Mouse (Mus musculus) myocyte (in vitro differentiated cells): ENCODE measurements at regions not wholly inside any gene's neighbourhood (a gene's known extent, or its start where the extent isn't known, plus 50 kb on each side); places are given as distances from the start of the nearest gene placed in this dataset.

ENCODE experiments used
- H3K27me3 ChIP-seq: one replicate; pipeline ENCODE4 v1.6.1; 2011; ENCODE audit not compliant: control insufficient read depth, insufficient read depth, insufficient read length
- H3K36me3 ChIP-seq: one replicate; pipeline ENCODE4 v1.6.1; 2011; ENCODE audit not compliant: control insufficient read depth, insufficient read depth
- H3K4me2 ChIP-seq: one replicate; pipeline ENCODE4 v1.6.1; 2011; ENCODE audit warnings: low read depth, control low read depth
- H3K4me3 ChIP-seq: one replicate; pipeline ENCODE4 v1.5.1; 2011; ENCODE audit warnings: mild to moderate bottlenecking, control low read depth, moderate library complexity
- H3K79me2 ChIP-seq: one replicate; pipeline ENCODE4 v1.6.1; 2011; ENCODE audit not compliant: control insufficient read depth, insufficient read depth
- H3ac ChIP-seq: one replicate; pipeline ENCODE4 v1.6.1; 2011; ENCODE audit not compliant: control insufficient read depth, insufficient read length
- CEBPB ChIP-seq: IDR thresholded peaks from 2 replicates; pipeline ENCODE4 v1.6.1; 2011; ENCODE audit warnings: mild to moderate bottlenecking, moderate library complexity; ENCODE audit not compliant: poor library complexity, insufficient read depth, severe bottlenecking
- E2F4 ChIP-seq: IDR thresholded peaks from one replicate; pipeline ENCODE4 v1.6.1; 2011; ENCODE audit warnings: mild to moderate bottlenecking, control low read depth, moderate library complexity; ENCODE audit not compliant: insufficient read depth
- MAX ChIP-seq: IDR thresholded peaks from one replicate; pipeline ENCODE4 v1.6.1; 2011; ENCODE audit warnings: low read depth, mild to moderate bottlenecking, control low read depth
- MYOD1 ChIP-seq, 3 experiments: IDR thresholded peaks; one replicate each; pipeline ENCODE4 v1.6.1; 2011; ENCODE audit warnings: control low read depth in 2 of 3, low read depth in 2 of 3, mild to moderate bottlenecking in 2 of 3, moderate library complexity in 1 of 3; ENCODE audit not compliant: insufficient read length in 2 of 3, control insufficient read depth in 1 of 3
- MYOG ChIP-seq, 3 experiments: IDR thresholded peaks; one replicate each; pipeline ENCODE4 v1.6.1; 2011; ENCODE audit warnings: control low read depth in 2 of 3, low read depth in 2 of 3, mild to moderate bottlenecking in 2 of 3; ENCODE audit not compliant: insufficient read length in 2 of 3, control insufficient read depth in 1 of 3, insufficient read depth in 1 of 3
- POLR2A ChIP-seq: IDR thresholded peaks from one replicate; pipeline ENCODE4 v1.6.1; 2011; ENCODE audit warnings: low read depth, mild to moderate bottlenecking, control low read depth, moderate library complexity; ENCODE audit not compliant: insufficient read length
- POLR2AphosphoS2 ChIP-seq: IDR thresholded peaks from one replicate; pipeline ENCODE4 v1.6.1; 2011; ENCODE audit warnings: low read depth, control low read depth; ENCODE audit not compliant: insufficient read length
- REST ChIP-seq: IDR thresholded peaks from one replicate; pipeline ENCODE4 v1.6.1; 2011; ENCODE audit warnings: mild to moderate bottlenecking, control low read depth, moderate library complexity; ENCODE audit not compliant: insufficient read depth, insufficient read length
- SRF ChIP-seq: IDR thresholded peaks from one replicate; pipeline ENCODE4 v1.6.1; 2011; ENCODE audit warnings: low read depth; ENCODE audit not compliant: control insufficient read depth, insufficient read length
- TCF12 ChIP-seq: IDR thresholded peaks from one replicate; pipeline ENCODE4 v1.6.1; 2011; ENCODE audit warnings: mild to moderate bottlenecking, control low read depth; ENCODE audit not compliant: poor library complexity, insufficient read depth, severe bottlenecking
- TCF3 ChIP-seq: IDR thresholded peaks from one replicate; pipeline ENCODE4 v1.6.1; 2011; ENCODE audit warnings: low read depth, control low read depth; ENCODE audit not compliant: insufficient read length
- USF1 ChIP-seq: IDR thresholded peaks from one replicate; pipeline ENCODE4 v1.6.1; 2011; ENCODE audit warnings: low read depth, mild to moderate bottlenecking, control low read depth, moderate library complexity

DNA sequence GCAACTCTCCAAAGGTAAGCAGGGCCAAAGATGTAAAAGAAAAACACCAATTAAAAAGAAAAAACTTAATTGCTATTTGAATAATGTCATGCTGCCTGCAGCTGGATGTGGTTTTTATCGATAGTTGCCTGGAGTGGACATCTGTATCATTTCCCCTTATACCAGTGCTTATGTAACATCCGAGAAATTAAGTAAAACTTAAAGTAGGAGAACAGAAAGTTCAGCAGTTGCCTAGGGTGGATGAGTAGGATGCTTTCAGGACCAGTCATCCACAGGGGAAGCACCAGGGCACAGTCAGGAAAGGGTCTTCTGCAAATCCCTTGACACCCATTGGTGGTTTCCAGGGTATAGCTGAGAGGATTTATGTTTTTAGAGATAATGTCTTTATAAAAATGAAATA, 248.9 kb upstream of the Prdm1 start:
- H3K79me2 ChIP-seq, result no peaks in the 10 kb centered on the region
- H3K4me3 ChIP-seq, result no peak overlapping the region
- no peaks in the 10 kb centered on the region for H3K27me3 ChIP-seq
- no peaks in the 10 kb centered on the region for H3K36me3 ChIP-seq
- H3ac ChIP-seq, result no peak overlapping the region
- no peak for TF ChIP-seq E2F4
- TF ChIP-seq TCF3, result no peak
- no peak for TF ChIP-seq POLR2A
- no peak for TF ChIP-seq REST
- TF ChIP-seq POLR2AphosphoS2, result no peak
- TF ChIP-seq MAX, result no peak
- no peak for TF ChIP-seq MYOG (IDR thresholded peaks at IDR 0.05; ENCODE audit: control insufficient read depth in 1 of 3, insufficient read depth in 1 of 3, insufficient read length in 2 of 3, low read depth in 2 of 3)
- TF ChIP-seq SRF, result no peak
- TF ChIP-seq CEBPB, result no peak
- no peak for TF ChIP-seq TCF12
- TF ChIP-seq USF1, result no peak
- no peak for TF ChIP-seq MYOD1 (IDR thresholded peaks at IDR 0.05; ENCODE audit: control insufficient read depth in 1 of 3, insufficient read length in 2 of 3, low read depth in 2 of 3)
- no peak overlapping the region for H3K4me2 ChIP-seq

DNA sequence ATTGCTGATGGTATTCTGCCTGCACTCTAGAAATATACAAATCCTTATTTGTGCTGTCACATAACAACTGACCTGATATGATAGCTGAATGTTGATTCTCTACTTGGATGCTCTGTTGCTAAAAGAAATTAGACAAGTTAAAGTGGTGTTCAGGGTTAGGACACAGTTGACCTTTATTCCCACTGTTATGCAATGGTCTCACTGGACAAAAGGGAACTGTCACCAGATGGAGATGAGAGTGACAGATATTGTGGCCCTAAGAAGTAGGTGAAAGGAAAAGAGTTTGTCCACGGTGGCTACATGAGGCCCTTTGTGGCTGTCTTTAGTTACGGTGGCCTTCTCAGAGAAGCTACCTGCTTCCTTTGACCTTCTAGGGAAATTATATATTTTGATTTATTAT, 247.9 kb upstream of the Prdm1 start:
- H3K4me3 ChIP-seq, result no peak overlapping the region
- TF ChIP-seq POLR2AphosphoS2, result no peak
- TF ChIP-seq MYOD1 (IDR thresholded peaks at IDR 0.05; ENCODE audit: control insufficient read depth in 1 of 3, insufficient read length in 2 of 3, low read depth in 2 of 3), result no peak
- no peak for TF ChIP-seq TCF12
- no peak for TF ChIP-seq SRF
- no peak for TF ChIP-seq E2F4
- no peak overlapping the region for H3K4me2 ChIP-seq
- H3ac ChIP-seq, result no peak overlapping the region
- H3K36me3 ChIP-seq, result no peaks in the 10 kb centered on the region
- no peaks in the 10 kb centered on the region for H3K27me3 ChIP-seq
- H3K79me2 ChIP-seq, result no peaks in the 10 kb centered on the region

DNA sequence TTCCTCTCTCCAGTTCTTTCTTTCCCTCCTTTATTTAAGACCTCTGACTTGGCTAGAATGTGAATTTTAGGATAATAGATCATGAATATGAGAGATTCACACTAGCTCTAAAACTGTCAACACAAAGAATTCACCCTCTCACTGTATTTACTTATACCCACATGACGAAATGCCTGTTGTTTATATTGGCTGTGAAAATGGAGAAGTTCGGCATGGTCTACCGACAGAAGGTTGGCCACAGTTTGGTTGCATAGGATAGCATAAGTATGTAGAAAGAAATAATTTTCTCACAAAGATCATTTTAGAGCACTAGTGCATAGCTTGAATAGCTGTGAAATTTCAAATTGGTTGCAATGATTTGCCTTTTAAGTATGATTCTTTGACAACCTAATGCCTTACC, 237.2 kb upstream of the Prdm1 start:
- no peak overlapping the region for H3K4me3 ChIP-seq
- TF ChIP-seq SRF (no peak), POLR2A (no peak), MYOD1 (IDR thresholded peaks at IDR 0.05; ENCODE audit: control insufficient read depth in 1 of 3, insufficient read length in 2 of 3, low read depth in 2 of 3) (no peak), MAX (no peak), REST (no peak), MYOG (IDR thresholded peaks at IDR 0.05; ENCODE audit: control insufficient read depth in 1 of 3, insufficient read depth in 1 of 3, insufficient read length in 2 of 3, low read depth in 2 of 3) (no peak), TCF3 (no peak), CEBPB (no peak), POLR2AphosphoS2 (no peak), USF1 (no peak), E2F4 (no peak), TCF12 (no peak)
- H3K27me3 ChIP-seq, result no peaks in the 10 kb centered on the region
- H3ac ChIP-seq, result no peak overlapping the region
- H3K4me2 ChIP-seq, result no peak overlapping the region
- H3K36me3 ChIP-seq, result no peaks in the 10 kb centered on the region
- H3K79me2 ChIP-seq, result no peaks in the 10 kb centered on the region

DNA sequence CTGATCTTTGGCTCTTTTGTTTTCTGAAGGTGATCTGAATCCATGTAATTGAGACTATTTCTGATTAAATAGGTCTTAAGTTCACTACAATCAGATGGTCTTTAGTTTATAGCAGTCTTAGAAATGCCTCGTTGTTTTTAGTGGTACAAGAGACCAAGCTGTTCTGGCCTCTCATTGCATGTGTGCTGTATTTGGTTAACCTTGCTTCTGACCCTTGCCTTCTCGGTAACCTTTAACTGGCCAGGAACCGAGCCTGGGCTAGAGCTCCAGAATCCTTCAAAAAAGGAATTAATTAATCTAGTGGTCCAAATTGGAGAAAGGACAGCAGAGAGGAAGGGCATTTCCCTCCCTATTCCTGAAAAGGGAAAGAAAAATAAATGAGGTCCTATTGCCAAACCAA, 234.8 kb upstream of the Prdm1 start:
- TF ChIP-seq TCF3 (no peak), SRF (no peak), CEBPB (no peak), MYOD1 (IDR thresholded peaks at IDR 0.05; ENCODE audit: control insufficient read depth in 1 of 3, insufficient read length in 2 of 3, low read depth in 2 of 3) (no peak), REST (no peak), POLR2A (no peak), POLR2AphosphoS2 (no peak), USF1 (no peak)
- H3K4me2 ChIP-seq, result no peak overlapping the region
- H3K27me3 ChIP-seq, result no peaks in the 10 kb centered on the region
- no peak overlapping the region for H3K4me3 ChIP-seq
- H3ac ChIP-seq, result no peak overlapping the region
- H3K36me3 ChIP-seq, result no peaks in the 10 kb centered on the region
- H3K79me2 ChIP-seq, result no peaks in the 10 kb centered on the region

DNA sequence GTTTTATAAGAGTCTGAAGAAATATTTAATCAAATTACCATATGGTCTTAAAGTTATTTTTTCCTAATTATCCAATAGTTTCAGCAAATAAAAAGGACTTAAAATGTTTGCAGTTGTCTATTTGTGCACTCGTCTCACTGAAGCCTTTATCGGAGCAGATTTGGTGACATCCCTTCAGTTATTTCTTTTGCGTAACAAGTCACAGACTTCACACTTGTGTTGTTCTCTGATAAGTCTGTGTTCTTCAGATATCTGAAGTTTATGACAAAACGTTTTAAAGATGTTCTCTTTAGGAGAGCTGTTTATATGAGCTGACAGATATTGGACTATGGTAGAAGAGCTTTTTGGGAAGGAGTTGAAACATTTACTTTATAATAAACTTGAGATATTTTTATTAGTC, 233.8 kb upstream of the Prdm1 start:
- no peak overlapping the region for H3K4me2 ChIP-seq
- no peaks in the 10 kb centered on the region for H3K27me3 ChIP-seq
- no peaks in the 10 kb centered on the region for H3K79me2 ChIP-seq
- no peak overlapping the region for H3ac ChIP-seq
- H3K4me3 ChIP-seq, result no peak overlapping the region
- TF ChIP-seq POLR2AphosphoS2 (no peak), TCF3 (no peak), POLR2A (no peak), E2F4 (no peak), MYOD1 (IDR thresholded peaks at IDR 0.05; ENCODE audit: control insufficient read depth in 1 of 3, insufficient read length in 2 of 3, low read depth in 2 of 3) (no peak), MYOG (IDR thresholded peaks at IDR 0.05; ENCODE audit: control insufficient read depth in 1 of 3, insufficient read depth in 1 of 3, insufficient read length in 2 of 3, low read depth in 2 of 3) (no peak), REST (no peak), TCF12 (no peak), CEBPB (no peak), MAX (no peak), USF1 (no peak), SRF (no peak)
- no peaks in the 10 kb centered on the region for H3K36me3 ChIP-seq
